Mouse (Mus musculus) MEL (cell line): Measurements from ENCODE around the gene Zfand6. TPM values are rescaled to one million over a fixed set of nuclear protein-coding genes. Genes with fewer than 3 reads are reported as not detected.

Experiments used
- DNase-seq: peaks from one replicate; pipeline ENCODE4 v3.0.0; 2011; ENCODE audit warnings: low read depth, low spot score
- H3K27ac ChIP-seq: 2 replicates; pipeline ENCODE4 v1.5.1; 2012; ENCODE audit warnings: low read depth, mild to moderate bottlenecking, control low read depth, low read length, moderate library complexity; ENCODE audit not compliant: control insufficient read depth
- H3K27me3 ChIP-seq, 2 experiments: fragments of 150-350 bp in 1 of 2; sonication (generic) in 1 of 2; 2 replicates each; pipeline ENCODE4 v1.6.1; 2012; ENCODE audit warnings: low read length in 2 of 2, mild to moderate bottlenecking in 2 of 2, improper control_type of control experiment in 1 of 2, moderate library complexity in 1 of 2; ENCODE audit not compliant: insufficient read depth in 2 of 2, control insufficient read depth in 1 of 2
- H3K36me3 ChIP-seq, 2 experiments: 2 replicates each; pipeline ENCODE4 v1.6.1; 2012 to 2014; ENCODE audit warnings: low read length in 2 of 2, improper control_type of control experiment in 1 of 2, inconsistent platforms in 1 of 2, mild to moderate bottlenecking in 1 of 2; ENCODE audit not compliant: insufficient read depth in 2 of 2, control insufficient read depth in 1 of 2
- H3K4me1 ChIP-seq, 2 experiments: fragments of 150-350 bp in 1 of 2; sonication (generic) in 1 of 2; 2 replicates each; pipeline ENCODE4 v1.6.1; 2012; ENCODE audit warnings: low read length in 2 of 2, improper control_type of control experiment in 1 of 2, mild to moderate bottlenecking in 1 of 2; ENCODE audit not compliant: insufficient read depth in 2 of 2, control insufficient read depth in 1 of 2
- H3K4me3 ChIP-seq, 2 experiments: fragments of 150-350 bp in 1 of 2; sonication (generic) in 1 of 2; 2 replicates each; pipeline ENCODE4 v1.5.1; 2012; ENCODE audit warnings: low read depth in 2 of 2, low read length in 2 of 2, mild to moderate bottlenecking in 2 of 2, moderate library complexity in 2 of 2, control low read depth in 1 of 2, improper control_type of control experiment in 1 of 2; ENCODE audit not compliant: control insufficient read depth in 1 of 2, insufficient read depth in 1 of 2
- H3K79me2 ChIP-seq: 2 replicates; pipeline ENCODE4 v1.6.1; 2012; ENCODE audit warnings: mild to moderate bottlenecking, low read length, moderate library complexity; ENCODE audit not compliant: control insufficient read depth, poor library complexity, insufficient read depth
- H3K9ac ChIP-seq: 2 replicates; pipeline ENCODE4 v1.6.1; 2012; ENCODE audit warnings: low read depth, mild to moderate bottlenecking, control low read depth, low read length, moderate library complexity; ENCODE audit not compliant: control insufficient read depth, poor library complexity, severe bottlenecking
- H3K9me3 ChIP-seq: fragments of 150-350 bp; sonication (generic); replicated peaks from 2 replicates; pipeline ENCODE4 v1.6.1; 2012; ENCODE audit warnings: mild to moderate bottlenecking, low read length, improper control_type of control experiment, moderate library complexity; ENCODE audit not compliant: insufficient read depth
- CHD2 ChIP-seq: IDR thresholded peaks from 2 replicates; pipeline ENCODE4 v1.6.1; 2011; ENCODE audit warnings: low read length, improper control_type of control experiment
- CTCF ChIP-seq, 3 experiments: IDR thresholded peaks in 2 of 3; conservative IDR thresholded peaks in 1 of 3; 2 replicates each; pipeline ENCODE4 v1.5.1; 2011 to 2012; ENCODE audit warnings: low read length in 3 of 3, low read depth in 2 of 3, mild to moderate bottlenecking in 2 of 3, improper control_type of control experiment in 1 of 3, inconsistent platforms in 1 of 3, mixed read lengths in 1 of 3, moderate library complexity in 1 of 3; ENCODE audit not compliant: control insufficient read depth in 1 of 3, insufficient read depth in 1 of 3, poor library complexity in 1 of 3, severe bottlenecking in 1 of 3
- ELF1 ChIP-seq: IDR thresholded peaks from 2 replicates; pipeline ENCODE4 v1.6.1; 2014; ENCODE audit warnings: low read depth, mild to moderate bottlenecking, inconsistent platforms, low read length, improper control_type of control experiment, moderate library complexity
- ETS1 ChIP-seq: IDR thresholded peaks from 2 replicates; pipeline ENCODE4 v1.6.1; 2012; ENCODE audit warnings: low read depth, mild to moderate bottlenecking, inconsistent platforms, low read length, improper control_type of control experiment, moderate library complexity
- GABPA ChIP-seq: IDR thresholded peaks from 2 replicates; pipeline ENCODE4 v1.6.1; 2012; ENCODE audit warnings: low read depth, mild to moderate bottlenecking, inconsistent platforms, low read length, improper control_type of control experiment, moderate library complexity
- GATA1 ChIP-seq: IDR thresholded peaks from 2 replicates; pipeline ENCODE4 v1.6.1; 2011; ENCODE audit warnings: low read depth, low read length, improper control_type of control experiment
- HCFC1 ChIP-seq: IDR thresholded peaks from 2 replicates; pipeline ENCODE4 v1.6.1; 2012; ENCODE audit warnings: low read depth, mild to moderate bottlenecking, inconsistent platforms, low read length, improper control_type of control experiment, moderate library complexity
- JUND ChIP-seq: IDR thresholded peaks from 2 replicates; pipeline ENCODE4 v1.6.1; 2011; ENCODE audit warnings: low read depth, mild to moderate bottlenecking, improper control_type of control experiment, low read length
- KAT2A ChIP-seq: conservative IDR thresholded peaks from 2 replicates; pipeline ENCODE4 v1.6.1; 2012; ENCODE audit warnings: low read depth, low read length, improper control_type of control experiment, inconsistent platforms
- MAX ChIP-seq: IDR thresholded peaks from 2 replicates; pipeline ENCODE4 v1.6.1; 2011; ENCODE audit warnings: low read length, improper control_type of control experiment
- MAZ ChIP-seq: IDR thresholded peaks from 2 replicates; pipeline ENCODE4 v1.6.1; 2012; ENCODE audit warnings: low read depth, mild to moderate bottlenecking, inconsistent platforms, low read length, improper control_type of control experiment
- MEF2A ChIP-seq: IDR thresholded peaks from 2 replicates; pipeline ENCODE4 v1.6.1; 2014; ENCODE audit warnings: low read depth, mild to moderate bottlenecking, inconsistent platforms, low read length, improper control_type of control experiment; ENCODE audit not compliant: poor library complexity, insufficient replicate concordance, severe bottlenecking; ENCODE audit errors: extremely low read depth
- MYB ChIP-seq: IDR thresholded peaks from 2 replicates; pipeline ENCODE4 v1.6.1; 2011; ENCODE audit warnings: mild to moderate bottlenecking, low read depth, low read length, improper control_type of control experiment
- MYC ChIP-seq: IDR thresholded peaks from 2 replicates; pipeline ENCODE4 v1.6.1; 2011; ENCODE audit warnings: low read depth, mild to moderate bottlenecking, low read length, improper control_type of control experiment, moderate library complexity
- NELFE ChIP-seq: IDR thresholded peaks from 2 replicates; pipeline ENCODE4 v1.6.1; 2011; ENCODE audit warnings: low read depth, low read length, improper control_type of control experiment
- POLR2A ChIP-seq, 2 experiments: IDR thresholded peaks; 2 replicates each; pipeline ENCODE4 v1.6.1; 2011 to 2012; ENCODE audit warnings: low read length in 2 of 2, mild to moderate bottlenecking in 2 of 2, control low read depth in 1 of 2, improper control_type of control experiment in 1 of 2, low read depth in 1 of 2, moderate library complexity in 1 of 2; ENCODE audit not compliant: control insufficient read depth in 1 of 2, insufficient read depth in 1 of 2, poor library complexity in 1 of 2
- POLR2AphosphoS2 ChIP-seq: IDR thresholded peaks from 2 replicates; pipeline ENCODE4 v1.6.1; 2011; ENCODE audit warnings: low read length, improper control_type of control experiment
- POLR2AphosphoS5 ChIP-seq: IDR thresholded peaks from 2 replicates; pipeline ENCODE4 v1.6.1; 2012; ENCODE audit warnings: low read depth, borderline replicate concordance, mild to moderate bottlenecking, inconsistent platforms, low read length, moderate library complexity, mixed read lengths
- RCOR1 ChIP-seq: IDR thresholded peaks from 2 replicates; pipeline ENCODE4 v1.6.1; 2012; ENCODE audit warnings: low read depth, mild to moderate bottlenecking, inconsistent platforms, low read length, improper control_type of control experiment
- SIN3A ChIP-seq: IDR thresholded peaks from 2 replicates; pipeline ENCODE4 v1.6.1; 2012; ENCODE audit warnings: low read length, improper control_type of control experiment, inconsistent platforms
- SMC3 ChIP-seq: IDR thresholded peaks from 2 replicates; pipeline ENCODE4 v1.6.1; 2011; ENCODE audit warnings: low read depth, low read length, improper control_type of control experiment
- TAL1 ChIP-seq: IDR thresholded peaks from 2 replicates; pipeline ENCODE4 v1.6.1; 2012; ENCODE audit warnings: mild to moderate bottlenecking, inconsistent platforms, low read length, moderate library complexity, mixed read lengths
- TBP ChIP-seq: IDR thresholded peaks from 2 replicates; pipeline ENCODE4 v1.8.0; 2011; ENCODE audit warnings: low read depth, low read length, improper control_type of control experiment
- UBTF ChIP-seq: IDR thresholded peaks from 2 replicates; pipeline ENCODE4 v1.6.1; 2012; ENCODE audit warnings: low read depth, mild to moderate bottlenecking, inconsistent platforms, low read length, improper control_type of control experiment, moderate library complexity, borderline replicate concordance; ENCODE audit not compliant: insufficient read depth
- USF1 ChIP-seq: IDR thresholded peaks from 2 replicates; pipeline ENCODE4 v1.6.1; 2014; ENCODE audit warnings: low read depth, mild to moderate bottlenecking, inconsistent platforms, low read length, improper control_type of control experiment, moderate library complexity
- USF2 ChIP-seq, 2 experiments: IDR thresholded peaks; 2 replicates each; pipeline ENCODE4 v1.6.1; 2011 to 2012; ENCODE audit warnings: improper control_type of control experiment in 2 of 2, low read length in 2 of 2, borderline replicate concordance in 1 of 2, inconsistent platforms in 1 of 2, low read depth in 1 of 2, mild to moderate bottlenecking in 1 of 2; ENCODE audit not compliant: insufficient read depth in 1 of 2
- ZC3H11A ChIP-seq: IDR thresholded peaks from 2 replicates; pipeline ENCODE4 v1.6.1; 2012; ENCODE audit warnings: low read depth, mild to moderate bottlenecking, inconsistent platforms, low read length, improper control_type of control experiment
- ZKSCAN1 ChIP-seq: IDR thresholded peaks from 2 replicates; pipeline ENCODE4 v1.6.1; 2012; ENCODE audit warnings: low read depth, mild to moderate bottlenecking, inconsistent platforms, low read length, improper control_type of control experiment, moderate library complexity
- ZMIZ1 ChIP-seq: IDR thresholded peaks from 2 replicates; pipeline ENCODE4 v1.6.1; 2012; ENCODE audit warnings: low read depth, mild to moderate bottlenecking, inconsistent platforms, low read length, improper control_type of control experiment, moderate library complexity
- ZNF384 ChIP-seq: IDR thresholded peaks from 2 replicates; pipeline ENCODE4 v1.6.1; 2012; ENCODE audit warnings: low read depth, mild to moderate bottlenecking, inconsistent platforms, low read length, improper control_type of control experiment
- polyA plus RNA-seq, 2 experiments: library from polyadenylated mRNA; stranded (reverse) in 1 of 2; unstranded in 1 of 2; fragments of >175 nt in 1 of 2; fragments of >200 nt in 1 of 2; gene quantifications; 2 replicates each; pipeline versions ENCODE4 v1.2.1 to v1.2.4; 2012; ENCODE audit warnings: low replicate concordance in 2 of 2, low read depth in 1 of 2; ENCODE audit not compliant: insufficient read length in 2 of 2, insufficient read depth in 1 of 2, missing spikeins in 1 of 2
- total RNA-seq: library from RNA; depleted of rRNA; stranded (reverse); fragments of 300-350 nt; gene quantifications from 2 replicates; pipeline ENCODE4 v1.2.3, GENCODE M21; 2012

Zfand6 gene
- total and polyA plus RNA-seq, 3 experiments = 20.3 to 315 (median 39.9) TPM

DNA sequence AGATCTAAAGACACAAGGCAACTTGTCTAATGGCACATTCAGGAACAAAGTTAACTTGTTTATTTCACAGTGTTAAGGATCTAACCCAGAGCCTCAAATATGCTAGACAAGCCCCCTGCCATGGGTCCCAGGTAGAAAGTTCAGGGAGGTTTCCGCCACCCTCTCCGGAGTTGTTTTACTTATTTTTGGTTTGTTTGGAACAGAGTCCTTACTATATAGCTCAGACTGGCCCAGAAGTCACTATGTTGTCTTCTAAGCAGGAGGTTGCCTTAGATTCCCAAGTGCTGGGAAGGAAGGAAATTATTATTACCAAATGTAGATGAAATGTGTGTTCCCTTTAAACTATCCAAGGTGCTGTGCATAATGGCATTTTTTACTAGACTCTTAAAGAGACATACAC is 9.7 kb downstream of the Zfand6 start:
- Histone ChIP-seq H3K27ac (peak overlapping the region; percentile 52), H3K4me1 (peaks cover 4 to 10% of the 10 kb centered on the region in 2 experiments; a peak in 3 of 4 replicates), H3K9ac (peak overlapping the region; percentile 50)

DNA sequence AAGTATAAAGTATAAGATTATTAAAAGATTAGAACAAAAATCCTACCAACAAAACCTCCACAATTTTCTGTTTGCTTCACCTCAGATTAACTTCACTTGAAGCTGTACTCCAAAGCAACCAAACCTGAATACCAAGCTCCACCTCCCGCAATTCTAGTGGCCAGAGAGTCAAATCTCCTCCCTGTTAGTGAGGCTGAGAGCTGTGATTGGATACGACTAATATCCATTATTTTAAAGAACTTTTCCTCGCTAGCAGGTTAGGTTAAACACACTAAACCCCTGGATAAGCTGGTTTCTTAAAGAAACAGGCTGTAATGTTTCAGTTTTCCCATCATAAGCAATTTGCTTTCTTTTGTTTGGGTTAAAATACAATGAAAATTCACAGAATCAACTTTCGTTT is 10.5 kb downstream of the Zfand6 start:
- H3K79me2 ChIP-seq = peaks cover 15% of the 10 kb centered on the region
- H3K4me3 ChIP-seq = peak overlapping the region in 1 of 2 experiments; percentile 75; a peak in 3 of 4 replicates
- peak overlapping the region; percentile 61 for H3K9ac ChIP-seq
- peaks cover 4 to 10% of the 10 kb centered on the region in 2 experiments; a peak in 3 of 4 replicates for H3K4me1 ChIP-seq
- peak; percentile 96 for DNase-seq
- peaks cover 0 to 26% of the 10 kb centered on the region in 2 experiments; a peak in 2 of 4 replicates for H3K36me3 ChIP-seq
- H3K27ac ChIP-seq = no peak overlapping the region
- no peaks in the 10 kb centered on the region for H3K27me3 ChIP-seq
- no peaks in the 10 kb centered on the region for H3K9me3 ChIP-seq
- no peak for TF ChIP-seq MYB
- TF ChIP-seq ZNF384 = no peak
- TF ChIP-seq ZMIZ1 = no peak
- TF ChIP-seq JUND = no peak
- no peak for TF ChIP-seq SMC3
- TF ChIP-seq TBP = peak; percentile 82
- TF ChIP-seq ETS1 = no peak
- no peak for TF ChIP-seq MAX
- TF ChIP-seq USF2 (IDR thresholded peaks at IDR 0.05; ENCODE audit: borderline replicate concordance in 1 of 2, insufficient read depth in 1 of 2, low read depth in 1 of 2, low read length in 2 of 2) = no peak
- no peak for TF ChIP-seq POLR2AphosphoS2
- TF ChIP-seq KAT2A = peak; percentile 58
- no peak for TF ChIP-seq MYC
- TF ChIP-seq ZKSCAN1 = no peak
- peak in 1 of 2 experiments; percentile 52; a peak in 1 of 4 replicates for TF ChIP-seq POLR2A (IDR thresholded peaks at IDR 0.05; ENCODE audit: control insufficient read depth in 1 of 2, insufficient read depth in 1 of 2, low read depth in 1 of 2, low read length in 2 of 2, poor library complexity in 1 of 2)
- no peak for TF ChIP-seq MEF2A
- no peak for TF ChIP-seq RCOR1
- TF ChIP-seq CTCF (IDR thresholded peaks at IDR 0.05 in 2 of 3, conservative IDR thresholded peaks at IDR 0.05 in 1 of 3; ENCODE audit: control insufficient read depth in 1 of 3, insufficient read depth in 1 of 3, low read depth in 2 of 3, low read length in 3 of 3, poor library complexity in 1 of 3, severe bottlenecking in 1 of 3) = no peak
- peak; percentile 83 for TF ChIP-seq HCFC1
- TF ChIP-seq GATA1 = 0 out of 2 replicates have a peak, but pooled peaks have one; percentile 4
- no peak for TF ChIP-seq ELF1
- TF ChIP-seq NELFE = 0 out of 2 replicates have a peak, but pooled peaks have one; percentile 21
- peak; percentile 43; the same call in 1 of the 2 replicates for TF ChIP-seq CHD2
- no peak for TF ChIP-seq UBTF
- TF ChIP-seq ZC3H11A = no peak
- no peak for TF ChIP-seq MAZ
- no peak for TF ChIP-seq POLR2AphosphoS5
- TF ChIP-seq USF1 = no peak
- no peak for TF ChIP-seq GABPA

More for the DNA sequence above, 9.7 kb downstream of the Zfand6 start:
- Histone ChIP-seq H3K9me3 (no peaks in the 10 kb centered on the region), H3K4me3 (peak overlapping the region; percentile 23 to 71), H3K27me3 (no peaks in the 10 kb centered on the region), H3K79me2 (peaks cover 17% of the 10 kb centered on the region), H3K36me3 (peaks cover 0 to 24% of the 10 kb centered on the region in 2 experiments; a peak in 2 of 4 replicates)
- no peak for DNase-seq
- TF ChIP-seq MYB = no peak
- no peak for TF ChIP-seq GABPA
- TF ChIP-seq SIN3A = no peak
- no peak for TF ChIP-seq TAL1
- TF ChIP-seq ZC3H11A = no peak
- no peak for TF ChIP-seq UBTF
- no peak for TF ChIP-seq CHD2
- no peak for TF ChIP-seq MEF2A
- no peak for TF ChIP-seq HCFC1
- TF ChIP-seq POLR2AphosphoS5 = no peak
- TF ChIP-seq, all 39 proteins: peak for 0
